Mouse (Mus musculus) CH12.LX (cell line): ENCODE data around the gene Gsdmc4. TPM values are rescaled to one million over a fixed set of nuclear protein-coding genes. Genes with fewer than 3 reads are reported as not detected.
"Not testable (repeated sequence)": the region's sequence is repeated elsewhere in the genome, so short reads cannot be mapped to it uniquely, and the experiment has no call there.

Experiments
- DNase-seq: peaks from one replicate; pipeline ENCODE4 v3.0.0-alpha.2; 2013; ENCODE audit errors: extremely low read depth
- H3K27ac ChIP-seq: 2 replicates; pipeline ENCODE4 v1.5.1; 2012; ENCODE audit warnings: low read depth, mild to moderate bottlenecking, control low read depth, moderate library complexity; ENCODE audit not compliant: insufficient read depth
- H3K27me3 ChIP-seq: replicated peaks from 2 replicates; pipeline ENCODE3; 2012; ENCODE audit warnings: inconsistent platforms
- H3K36me3 ChIP-seq, 2 experiments: replicated peaks in 1 of 2; 2 replicates each; pipeline versions ENCODE3 to v1.6.1; 2012; ENCODE audit warnings: inconsistent platforms in 1 of 2, low read length in 1 of 2, mild to moderate bottlenecking in 1 of 2, mixed read lengths in 1 of 2, moderate library complexity in 1 of 2; ENCODE audit not compliant: control insufficient read depth in 1 of 2, insufficient read depth in 1 of 2
- H3K4me1 ChIP-seq, 2 experiments: 2 replicates each; pipeline ENCODE4 v1.6.1; 2012; ENCODE audit warnings: inconsistent platforms in 1 of 2, moderate library complexity in 1 of 2; ENCODE audit not compliant: insufficient read depth in 2 of 2, control insufficient read depth in 1 of 2
- H3K4me2 ChIP-seq: 2 replicates; pipeline ENCODE4 v1.6.1; 2012; ENCODE audit warnings: low read depth, mild to moderate bottlenecking, control low read depth; ENCODE audit not compliant: poor library complexity, insufficient read depth, severe bottlenecking
- H3K4me3 ChIP-seq, 3 experiments: fragments of 150-350 bp in 1 of 3; sonication (generic) in 1 of 3; replicated peaks in 1 of 3; 2 replicates each; pipeline versions ENCODE3 to v1.5.1; 2011 to 2012; ENCODE audit warnings: low read depth in 2 of 3, low read length in 2 of 3, mild to moderate bottlenecking in 2 of 3, moderate library complexity in 2 of 3, control low read depth in 1 of 3, improper control_type of control experiment in 1 of 3, inconsistent platforms in 1 of 3, mixed read lengths in 1 of 3; ENCODE audit not compliant: poor library complexity in 1 of 3
- H3K79me2 ChIP-seq: replicated peaks from 2 replicates; pipeline ENCODE4 v1.6.1; 2012; ENCODE audit warnings: mild to moderate bottlenecking, moderate library complexity; ENCODE audit not compliant: control insufficient read depth, poor library complexity, insufficient read depth, severe bottlenecking; ENCODE audit errors: extremely low read depth
- H3K9ac ChIP-seq: 2 replicates; pipeline ENCODE4 v1.6.1; 2012; ENCODE audit warnings: low read depth, mild to moderate bottlenecking, control low read depth, moderate library complexity; ENCODE audit not compliant: insufficient read depth
- H3K9me3 ChIP-seq: replicated peaks from 2 replicates; pipeline ENCODE3; 2012; ENCODE audit warnings: low read length, inconsistent platforms, mixed read lengths
- BHLHE40 ChIP-seq: IDR thresholded peaks from 2 replicates; pipeline ENCODE4 v1.6.1; 2011; ENCODE audit warnings: mild to moderate bottlenecking, low read depth, low read length, improper control_type of control experiment
- CHD1 ChIP-seq: IDR thresholded peaks from 2 replicates; pipeline ENCODE4 v1.6.1; 2012; ENCODE audit warnings: low read depth, low read length, improper control_type of control experiment, inconsistent platforms
- ELF1 ChIP-seq: IDR thresholded peaks from 2 replicates; pipeline ENCODE4 v1.6.1; 2014; ENCODE audit warnings: low read depth, mild to moderate bottlenecking, inconsistent platforms, low read length, improper control_type of control experiment
- EP300 ChIP-seq: IDR thresholded peaks from 2 replicates; pipeline ENCODE4 v1.6.1; 2011; ENCODE audit warnings: low read length, improper control_type of control experiment
- ETS1 ChIP-seq: conservative IDR thresholded peaks from 2 replicates; pipeline ENCODE4 v1.6.1; 2012; ENCODE audit warnings: low read depth, mild to moderate bottlenecking, inconsistent platforms, low read length, improper control_type of control experiment, moderate library complexity
- GABPA ChIP-seq: IDR thresholded peaks from 2 replicates; pipeline ENCODE4 v1.6.1; 2012; ENCODE audit warnings: low read depth, low read length, improper control_type of control experiment, inconsistent platforms; ENCODE audit not compliant: insufficient replicate concordance
- HCFC1 ChIP-seq: IDR thresholded peaks from 2 replicates; pipeline ENCODE4 v1.6.1; 2012; ENCODE audit warnings: low read depth, mild to moderate bottlenecking, inconsistent platforms, low read length, improper control_type of control experiment
- JUND ChIP-seq: conservative IDR thresholded peaks from 2 replicates; pipeline ENCODE4 v1.6.1; 2011; ENCODE audit warnings: low read depth, low read length, improper control_type of control experiment
- MAFK ChIP-seq: IDR thresholded peaks from 2 replicates; pipeline ENCODE4 v1.6.1; 2011; ENCODE audit warnings: low read length, improper control_type of control experiment; ENCODE audit not compliant: insufficient replicate concordance
- MEF2A ChIP-seq: IDR thresholded peaks from 2 replicates; pipeline ENCODE4 v1.6.1; 2014; ENCODE audit warnings: low read depth, mild to moderate bottlenecking, inconsistent platforms, low read length, improper control_type of control experiment, borderline replicate concordance
- NELFE ChIP-seq: IDR thresholded peaks from 2 replicates; pipeline ENCODE4 v1.6.1; 2011; ENCODE audit warnings: low read depth, low read length, improper control_type of control experiment
- TCF12 ChIP-seq: IDR thresholded peaks from 2 replicates; pipeline ENCODE4 v1.6.1; 2014; ENCODE audit warnings: low read depth, mild to moderate bottlenecking, inconsistent platforms, low read length, improper control_type of control experiment
- USF1 ChIP-seq: IDR thresholded peaks from 2 replicates; pipeline ENCODE4 v1.6.1; 2014; ENCODE audit warnings: low read depth, mild to moderate bottlenecking, inconsistent platforms, low read length, improper control_type of control experiment
- ZC3H11A ChIP-seq: IDR thresholded peaks from 2 replicates; pipeline ENCODE4 v1.6.1; 2012; ENCODE audit warnings: low read depth, mild to moderate bottlenecking, inconsistent platforms, low read length, improper control_type of control experiment
- ZKSCAN1 ChIP-seq: IDR thresholded peaks from 2 replicates; pipeline ENCODE4 v1.6.1; 2012; ENCODE audit warnings: low read depth, inconsistent platforms, low read length, improper control_type of control experiment, borderline replicate concordance
- ZMIZ1 ChIP-seq: IDR thresholded peaks from 2 replicates; pipeline ENCODE4 v1.6.1; 2012; ENCODE audit warnings: low read depth, mild to moderate bottlenecking, inconsistent platforms, low read length, improper control_type of control experiment
- dilution Hi-C: fragments of 300-500 bp; cut with MboI; formaldehyde crosslinking; loops from 2 replicates; pipeline ENCODE4 v1.14.3; 2020; ENCODE audit warnings: low sequenced_read_pairs; ENCODE audit not compliant: extremely low pct_unique_long_range_greater_than_20kb, extremely low pct_ligation_motif_present
- in situ Hi-C: fragments of 300-500 bp; cut with MboI; formaldehyde crosslinking; loops from 3 replicates; pipeline ENCODE4 v1.14.3; 2019; ENCODE audit warnings: low sequenced_read_pairs, low pct_ligation_motif_present, low pct_unique_long_range_greater_than_20kb, mixed read lengths
- polyA plus RNA-seq: library from polyadenylated mRNA; unstranded; fragments of >175 nt; gene quantifications from 2 replicates; pipeline ENCODE4 v1.2.1, GENCODE M21; 2012; ENCODE audit warnings: low read depth; ENCODE audit not compliant: insufficient read length
- total RNA-seq, 2 experiments: library from RNA; depleted of rRNA; stranded (reverse); fragments of 300-350 nt in 1 of 2; fragments of >200 nt in 1 of 2; gene quantifications; 2 replicates each; pipeline ENCODE4 v1.2.3; 2012 to 2014

Gsdmc4 gene
- total RNA-seq (2012; rRNA removed) (not detected in 2 replicates), total RNA-seq (2014; rRNA removed) (0.11 TPM in 1 of 2 replicates, not detected in the other), polyA plus RNA-seq (0.11 TPM in 1 of 2 replicates, not detected in the other)

GRCm38 (mm10) chr15:63912197-63912596 is at the start of gene Gsdmc4:
TSS of gene Gsdmc4 (minus strand) at chr15:63912297.
- H3K4me1 ChIP-seq, in situ Hi-C loops, H3K79me2 ChIP-seq, DNase-seq, H3K27ac ChIP-seq, H3K9me3 ChIP-seq, H3K4me2 ChIP-seq, H3K4me3 ChIP-seq, H3K9ac ChIP-seq, H3K27me3 ChIP-seq, dilution Hi-C loops, H3K36me3 ChIP-seq: not testable (repeated sequence)

GRCm38 (mm10) chr15:63960542-63960941 is 48.4 kb upstream of the Gsdmc4 start:
- Histone ChIP-seq H3K4me1 (peaks cover 3 to 60% of the 10 kb centered on the region in 2 experiments; a peak in 2 of 4 replicates), H3K27ac (no peak overlapping the region), H3K36me3 (peaks cover 3 to 53% of the 10 kb centered on the region in 2 experiments), H3K27me3 (no peaks in the 10 kb centered on the region), H3K4me3 (no peak overlapping the region), H3K79me2 (peaks cover 9% of the 10 kb centered on the region; the same call in 1 of the 2 replicates), H3K9me3 (no peaks in the 10 kb centered on the region), H3K4me2 (no peak overlapping the region), H3K9ac (no peak overlapping the region)
- in situ Hi-C loops = no loop called here
- no peak for DNase-seq
- TF ChIP-seq ZC3H11A (no peak), ETS1 (no peak), HCFC1 (no peak), NELFE (no peak), GABPA (no peak), MAFK (no peak), CHD1 (no peak), BHLHE40 (no peak), ZKSCAN1 (no peak), MEF2A (no peak), EP300 (no peak), ZMIZ1 (no peak), USF1 (no peak), JUND (no peak), TCF12 (no peak), ELF1 (no peak)
- dilution Hi-C loops = no loop called here
